Mouse (Mus musculus) effector memory CD4-positive, alpha-beta T cell, adult 7 months (primary cell): ENCODE data around the gene Mast4. TPM values are rescaled to one million over a fixed set of nuclear protein-coding genes. Genes with fewer than 3 reads are reported as not detected.

Source experiments
- polyA plus RNA-seq: library from polyadenylated mRNA; unstranded; fragments of 100-300 nt; shearing (Covaris generic); gene quantifications from one replicate; pipeline ENCODE4 v1.2.1, GENCODE M21; 2017

Gene Mast4
- 27.2 TPM for polyA plus RNA-seq

DNA sequence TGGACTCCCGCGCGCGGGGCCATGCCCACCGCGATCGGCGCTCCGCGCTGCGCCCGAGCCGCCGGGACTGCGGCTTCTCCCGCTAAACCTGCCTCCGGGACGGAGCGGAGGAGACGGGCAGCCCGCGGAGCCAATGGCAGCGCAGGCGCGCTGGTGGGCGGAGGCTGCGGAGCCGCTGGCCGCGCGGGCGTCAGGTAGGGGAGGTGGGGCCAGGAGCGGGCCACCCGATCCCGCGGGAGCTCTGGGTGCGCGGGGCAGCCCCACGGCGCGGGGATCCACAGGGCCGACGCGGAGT lies at the start of gene Mast4:
Gene Mast4, minus strand, starts transcription at position 106 of the 295 bp plus-strand sequence.

DNA sequence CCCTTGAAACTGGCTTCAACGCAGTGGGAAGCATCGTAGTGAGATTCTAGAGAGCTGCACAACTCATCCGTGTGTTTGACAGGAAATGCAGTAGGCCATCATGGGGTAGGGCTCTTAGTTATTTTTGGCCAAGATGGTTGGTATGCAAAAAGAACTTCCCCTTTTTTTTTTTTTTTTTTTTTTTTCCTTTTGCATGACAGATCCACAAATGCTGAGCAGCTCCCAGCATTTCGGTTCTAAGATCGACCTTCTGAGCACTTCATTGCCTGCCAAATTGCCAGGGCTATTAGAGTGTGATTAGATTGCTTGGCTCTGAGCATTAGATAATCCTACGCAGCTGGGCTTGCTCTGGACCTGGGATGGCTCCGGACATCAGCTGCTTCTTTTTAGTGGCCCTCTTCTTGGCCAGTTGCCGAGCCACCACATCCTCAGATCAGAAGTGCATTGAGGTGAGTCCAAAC lies 640.9 kb downstream of the Mast4 start, which contains the start of gene Cd180:
Gene Cd180, plus strand, starts transcription at position 218 of the 461 bp plus-strand sequence.

